Mouse (Mus musculus): ENCODE results near the gene Mmp25. TPM values are rescaled to one million over a fixed set of nuclear protein-coding genes. Genes with fewer than 3 reads are reported as not detected.

The Mmp25 gene
- polyA plus RNA-seq, 2 experiments: 0.11 to 0.12 TPM

DNA sequence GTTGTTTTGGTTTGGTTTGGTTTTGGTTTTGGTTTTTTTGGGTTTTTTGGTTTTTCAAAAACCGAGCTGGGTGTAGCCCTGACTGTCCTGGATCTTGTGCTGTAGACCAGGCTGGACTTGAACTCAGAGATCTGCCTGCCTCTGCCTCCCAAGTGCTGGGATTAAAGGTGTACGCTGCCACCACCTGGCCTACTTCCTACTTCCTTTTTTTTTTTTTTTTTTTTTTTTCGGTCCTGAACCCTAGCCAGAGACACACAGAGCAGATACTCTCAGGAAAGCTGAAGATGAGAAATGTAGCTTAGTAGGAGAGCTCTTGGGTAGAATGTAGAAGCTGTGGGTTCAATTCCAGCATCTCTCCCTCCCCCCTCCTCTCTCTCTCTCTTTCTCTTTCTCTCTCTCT lies 13.4 kb upstream of the Mmp25 start:
- 61% methylated on average over 3 of the region's 3 CpGs for WGBS (ENCODE audit: insufficient replicate concordance)
- no peaks in the 10 kb centered on the region for H3K36me3 ChIP-seq (replicated peaks; ENCODE audit: control insufficient read depth, insufficient read depth, low read depth)
- H3K4me1 ChIP-seq (replicated peaks; ENCODE audit: control insufficient read depth in 2 of 2, insufficient read depth in 2 of 2, low read length in 1 of 2): no peaks in the 10 kb centered on the region
- H3K4me3 ChIP-seq (ENCODE audit: insufficient read depth in 1 of 2, low read depth in 2 of 2, low read length in 2 of 2): no peak overlapping the region
- no peak for DNase-seq (ENCODE audit: low read depth in 3 of 3, low spot score in 3 of 3)
- TF ChIP-seq EP300 (IDR thresholded peaks at IDR 0.05; ENCODE audit: low read depth) (no peak), CTCF (IDR thresholded peaks at IDR 0.05; ENCODE audit: low read depth) (no peak)
- H3K9me3 ChIP-seq (ENCODE audit: control insufficient read depth, low read length): no peaks in the 10 kb centered on the region
- no peak overlapping the region for H3K27ac ChIP-seq
- H3K9ac ChIP-seq (replicated peaks): no peak overlapping the region
- ATAC-seq (ENCODE audit: insufficient read depth): no peak
- H3K4me2 ChIP-seq (ENCODE audit: low read depth): no peak overlapping the region
- peaks cover 19% of the 10 kb centered on the region for H3K27me3 ChIP-seq (ENCODE audit: control insufficient read depth, insufficient read depth, low read length)

DNA sequence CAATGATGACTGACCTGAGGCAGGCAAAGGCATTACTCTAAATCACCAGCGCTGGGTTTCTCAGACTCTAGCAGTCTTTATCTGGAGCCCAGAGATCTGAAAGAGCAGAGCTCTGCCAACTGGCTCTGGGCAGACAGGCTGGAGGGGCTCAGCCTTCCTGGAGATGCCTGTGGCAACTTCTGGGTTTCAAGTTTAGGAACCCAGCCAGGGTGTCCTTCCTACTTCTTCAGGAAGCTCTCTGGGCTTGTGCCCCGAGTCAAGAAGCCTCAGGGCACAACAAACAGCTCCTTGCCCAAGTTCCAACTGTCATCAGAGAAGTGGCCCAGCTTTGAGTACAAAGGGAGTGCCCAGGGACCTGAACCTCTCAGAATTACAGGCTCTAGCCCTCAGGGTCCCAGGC lies 9.3 kb upstream of the Mmp25 start:
- TF ChIP-seq EP300 (IDR thresholded peaks at IDR 0.05; ENCODE audit: low read depth): no peak
- no peak for TF ChIP-seq CTCF (IDR thresholded peaks at IDR 0.05; ENCODE audit: low read depth)
- WGBS (ENCODE audit: insufficient replicate concordance): 42% methylated on average over 2 of the region's 2 CpGs

DNA sequence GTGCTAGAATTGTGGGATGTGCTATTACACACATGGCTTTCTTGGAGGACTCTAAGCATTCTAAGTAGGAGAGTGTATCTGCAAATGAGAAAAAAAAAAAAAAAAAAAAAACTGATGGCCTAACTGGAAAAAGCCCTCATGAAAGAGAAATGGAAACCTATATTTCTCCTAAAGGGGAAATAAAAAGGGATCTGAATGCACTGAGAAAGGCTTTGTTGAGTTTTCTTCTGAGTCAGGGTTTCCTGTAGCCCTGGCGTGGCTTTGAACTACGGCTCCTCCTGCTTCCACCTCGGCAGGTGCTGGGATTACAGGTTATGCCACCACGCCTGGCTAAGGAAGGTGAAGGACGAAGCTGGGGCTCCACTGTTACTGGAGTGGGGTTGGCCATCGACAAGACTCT lies 8.9 kb upstream of the Mmp25 start:
- Histone ChIP-seq H3K27me3 (ENCODE audit: control insufficient read depth, insufficient read depth, low read length) (no peaks in the 10 kb centered on the region; the same call in 1 of the 2 replicates), H3K4me1 (replicated peaks; ENCODE audit: control insufficient read depth in 2 of 2, insufficient read depth in 2 of 2, low read length in 1 of 2) (no peaks in the 10 kb centered on the region), H3K4me3 (ENCODE audit: insufficient read depth in 1 of 2, low read depth in 2 of 2, low read length in 2 of 2) (no peak overlapping the region), H3K9ac (replicated peaks) (no peak overlapping the region), H3K9me3 (ENCODE audit: control insufficient read depth, low read length) (no peaks in the 10 kb centered on the region), H3K4me2 (ENCODE audit: low read depth) (no peak overlapping the region), H3K27ac (no peak overlapping the region), H3K36me3 (replicated peaks; ENCODE audit: control insufficient read depth, insufficient read depth, low read depth) (no peaks in the 10 kb centered on the region)
- no peak for TF ChIP-seq CTCF (IDR thresholded peaks at IDR 0.05; ENCODE audit: low read depth)
- no peak for TF ChIP-seq EP300 (IDR thresholded peaks at IDR 0.05; ENCODE audit: low read depth)
- no peak for ATAC-seq (ENCODE audit: insufficient read depth)
- DNase-seq (ENCODE audit: low read depth in 3 of 3, low spot score in 3 of 3): no peak
- 34% methylated on average over 6 of the region's 6 CpGs for WGBS (ENCODE audit: insufficient replicate concordance)

More for the DNA sequence above, 9.3 kb upstream of the Mmp25 start:
- Histone ChIP-seq H3K27ac (no peak overlapping the region), H3K9ac (replicated peaks) (no peak overlapping the region), H3K4me1 (replicated peaks; ENCODE audit: control insufficient read depth in 2 of 2, insufficient read depth in 2 of 2, low read length in 1 of 2) (no peaks in the 10 kb centered on the region), H3K27me3 (ENCODE audit: control insufficient read depth, insufficient read depth, low read length) (no peaks in the 10 kb centered on the region; the same call in 1 of the 2 replicates), H3K36me3 (replicated peaks; ENCODE audit: control insufficient read depth, insufficient read depth, low read depth) (no peaks in the 10 kb centered on the region), H3K4me2 (ENCODE audit: low read depth) (no peak overlapping the region), H3K4me3 (ENCODE audit: insufficient read depth in 1 of 2, low read depth in 2 of 2, low read length in 2 of 2) (no peak overlapping the region), H3K9me3 (ENCODE audit: control insufficient read depth, low read length) (no peaks in the 10 kb centered on the region)
- ATAC-seq (ENCODE audit: insufficient read depth): no peak
- DNase-seq (ENCODE audit: low read depth in 3 of 3, low spot score in 3 of 3): no peak

DNA sequence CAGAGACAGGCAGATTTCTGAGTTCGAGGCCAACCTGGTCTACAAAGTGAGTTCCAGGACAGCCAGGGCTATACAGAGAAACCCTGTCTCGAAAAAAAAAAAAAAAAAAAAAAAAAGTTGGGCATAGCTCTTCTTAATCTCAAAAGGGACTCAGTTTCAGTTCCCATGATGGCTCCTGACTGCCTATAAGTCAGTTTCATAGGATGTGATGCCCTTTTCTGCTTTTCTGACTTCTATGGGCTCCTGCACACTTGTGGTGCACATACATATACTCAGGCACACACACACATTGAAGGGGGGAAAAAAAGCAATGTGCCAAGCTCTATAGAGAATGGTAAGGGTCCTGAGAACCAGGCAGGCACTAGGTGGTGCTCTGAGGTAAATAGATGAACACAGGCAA lies 8.2 kb upstream of the Mmp25 start:
- TF ChIP-seq CTCF (IDR thresholded peaks at IDR 0.05; ENCODE audit: low read depth): no peak
- no peak for TF ChIP-seq EP300 (IDR thresholded peaks at IDR 0.05; ENCODE audit: low read depth)
- Histone ChIP-seq H3K4me2 (ENCODE audit: low read depth) (no peak overlapping the region), H3K27me3 (ENCODE audit: control insufficient read depth, insufficient read depth, low read length) (no peaks in the 10 kb centered on the region; the same call in 1 of the 2 replicates), H3K4me1 (replicated peaks; ENCODE audit: control insufficient read depth in 2 of 2, insufficient read depth in 2 of 2, low read length in 1 of 2) (no peaks in the 10 kb centered on the region), H3K9ac (replicated peaks) (no peak overlapping the region), H3K36me3 (replicated peaks; ENCODE audit: control insufficient read depth, insufficient read depth, low read depth) (no peaks in the 10 kb centered on the region), H3K9me3 (ENCODE audit: control insufficient read depth, low read length) (no peaks in the 10 kb centered on the region), H3K27ac (no peak overlapping the region), H3K4me3 (ENCODE audit: insufficient read depth in 1 of 2, low read depth in 2 of 2, low read length in 2 of 2) (no peak overlapping the region)
- ATAC-seq (ENCODE audit: insufficient read depth) (no peak), DNase-seq (ENCODE audit: low read depth in 3 of 3, low spot score in 3 of 3) (no peak)
- 22% methylated on average over 1 of the region's 2 CpGs for WGBS (ENCODE audit: insufficient replicate concordance)

DNA sequence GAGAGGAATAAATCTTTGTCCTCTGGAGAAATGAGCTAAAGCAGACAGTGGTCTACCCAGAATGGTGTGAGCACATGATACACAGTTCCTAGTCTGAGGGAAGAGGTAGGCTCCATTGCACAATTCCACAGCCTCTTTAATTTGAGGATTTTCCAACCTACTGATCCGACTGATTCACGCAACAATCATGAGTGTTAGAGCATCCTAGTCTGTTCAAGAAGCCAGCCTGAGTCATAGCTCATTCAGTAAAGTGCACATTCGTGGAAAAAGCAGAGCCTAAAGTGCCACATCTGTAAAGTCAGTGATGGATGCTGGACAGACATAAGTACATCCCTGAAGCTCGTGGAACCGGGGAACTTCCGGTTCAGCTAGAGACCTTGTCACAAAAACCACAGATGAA lies 6.3 kb upstream of the Mmp25 start:
- Histone ChIP-seq H3K9me3 (ENCODE audit: control insufficient read depth, low read length) (no peaks in the 10 kb centered on the region), H3K27ac (no peak overlapping the region), H3K4me3 (ENCODE audit: insufficient read depth in 1 of 2, low read depth in 2 of 2, low read length in 2 of 2) (no peak overlapping the region), H3K4me2 (ENCODE audit: low read depth) (no peak overlapping the region), H3K36me3 (replicated peaks; ENCODE audit: control insufficient read depth, insufficient read depth, low read depth) (no peaks in the 10 kb centered on the region), H3K9ac (replicated peaks) (no peak overlapping the region), H3K27me3 (ENCODE audit: control insufficient read depth, insufficient read depth, low read length) (peaks cover under 1% of the 10 kb centered on the region; the same call in 1 of the 2 replicates), H3K4me1 (replicated peaks; ENCODE audit: control insufficient read depth in 2 of 2, insufficient read depth in 2 of 2, low read length in 1 of 2) (no peaks in the 10 kb centered on the region)
- 49% methylated on average over 6 of the region's 6 CpGs for WGBS (ENCODE audit: insufficient replicate concordance)
- DNase-seq (ENCODE audit: low read depth in 3 of 3, low spot score in 3 of 3) (no peak), ATAC-seq (ENCODE audit: insufficient read depth) (no peak)
- TF ChIP-seq CTCF (IDR thresholded peaks at IDR 0.05; ENCODE audit: low read depth) (no peak), EP300 (IDR thresholded peaks at IDR 0.05; ENCODE audit: low read depth) (no peak)

Measured in liver, embryonic 14.5 days (tissue).